Mouse (Mus musculus) adrenal gland, adult 18-20 months (tissue): Measurements from ENCODE around the gene Cabin1. TPM values are rescaled to one million over a fixed set of nuclear protein-coding genes. Genes with fewer than 3 reads are reported as not detected.

ENCODE experiments used
- DNase-seq, 2 experiments: peaks; one replicate each; pipeline ENCODE4 v3.0.0; 2021 to 2022; ENCODE audit warnings: low spot score in 2 of 2
- long read RNA-seq, 2 experiments: library from polyadenylated mRNA; stranded (forward); transcript quantifications; one replicate each; pipeline ENCODE4 v2.0.0; 2021
- total RNA-seq, 2 experiments: library from RNA; stranded (reverse); gene quantifications; 1 replicate in 1 of 2; 2 replicates in 1 of 2; pipeline ENCODE4 v1.2.3; 2021

Cabin1 gene
- 10 to 100 TPM; 25.8 to 32.3 TPM for total RNA-seq
- long read RNA-seq, experiment 1, partial matches to known transcripts = 2 of 4 reads
- long read RNA-seq, experiment 1, other reads (novel, unspliced or antisense) = 2 of 4 reads
- long read RNA-seq, experiment 2, partial matches to known transcripts = 3 of 4 reads
- long read RNA-seq, experiment 2, other reads (novel, unspliced or antisense) = 1 of 4 reads

DNA sequence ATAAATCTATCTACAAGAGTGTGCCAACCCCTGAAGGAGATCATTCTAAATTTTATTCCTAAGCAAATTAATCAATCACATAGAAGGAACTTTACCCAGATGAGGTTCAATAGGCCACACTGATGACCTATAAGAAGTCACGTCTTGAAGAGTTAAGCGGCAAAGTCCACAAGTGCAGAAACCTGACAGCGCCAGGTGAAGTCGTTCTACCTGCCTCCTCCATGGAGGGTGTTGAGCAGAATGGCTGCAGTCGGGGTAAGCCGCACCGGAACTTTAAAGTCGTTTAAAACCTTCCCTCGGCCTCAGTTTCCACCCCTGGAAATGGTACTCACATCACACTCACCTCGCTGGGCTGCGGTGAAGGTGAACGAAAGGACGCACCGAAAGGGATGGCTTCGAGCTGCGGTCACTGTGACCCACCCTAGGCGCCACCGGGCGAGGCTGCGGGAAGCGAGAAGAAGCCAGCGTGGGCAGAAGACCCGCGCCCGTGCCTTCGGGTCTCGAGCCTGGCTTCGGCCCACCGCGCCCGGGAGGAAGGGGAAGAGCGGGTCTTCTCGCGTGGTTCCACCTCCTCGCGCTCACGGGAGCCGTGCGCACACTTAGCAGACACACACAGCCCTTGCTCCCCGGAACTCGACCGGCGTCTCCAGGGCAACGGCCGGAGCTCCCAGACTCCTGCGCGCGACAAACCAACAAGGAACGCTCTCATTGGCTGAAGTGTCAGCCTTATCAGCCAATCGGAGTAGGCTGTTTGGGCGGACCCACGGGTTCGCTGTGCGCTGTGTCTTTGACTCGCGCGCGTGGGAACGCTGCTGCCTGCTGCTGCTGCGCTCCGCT, at the start of gene Cabin1:
Gene Cabin1, minus strand, starts transcription at position 660 of the 837 bp plus-strand sequence.
- peak; percentile 92 for DNase-seq

DNA sequence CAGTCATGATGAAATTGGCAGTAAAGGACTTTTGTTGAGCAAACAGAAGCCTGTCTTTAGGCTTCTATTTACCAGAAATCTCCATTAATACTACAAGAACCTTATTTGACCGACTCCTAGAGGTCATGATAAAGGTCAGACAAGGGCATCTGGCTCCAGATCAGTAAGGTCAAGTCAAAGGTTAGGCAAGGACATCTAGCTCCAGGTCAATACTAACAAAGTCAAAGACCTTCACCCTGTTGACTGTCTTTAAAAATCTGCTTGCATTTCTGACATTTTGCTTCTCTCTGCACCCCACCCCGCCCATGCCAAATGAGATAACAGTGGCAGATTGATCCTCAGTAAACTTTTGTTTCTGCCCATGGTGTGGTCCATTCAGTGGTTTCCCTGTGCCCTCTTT, 40.1 kb upstream of the Cabin1 start:
- no peak for DNase-seq

- DNase-seq = peak; percentile 51 to 57
Measured at GRCm38 (mm10) chr10:75798176-75798696, 34.1 kb upstream of the Cabin1 start, which contains the start of gene Gstt1. Gstt1 (minus strand) TSS chr10:75798584.

DNA sequence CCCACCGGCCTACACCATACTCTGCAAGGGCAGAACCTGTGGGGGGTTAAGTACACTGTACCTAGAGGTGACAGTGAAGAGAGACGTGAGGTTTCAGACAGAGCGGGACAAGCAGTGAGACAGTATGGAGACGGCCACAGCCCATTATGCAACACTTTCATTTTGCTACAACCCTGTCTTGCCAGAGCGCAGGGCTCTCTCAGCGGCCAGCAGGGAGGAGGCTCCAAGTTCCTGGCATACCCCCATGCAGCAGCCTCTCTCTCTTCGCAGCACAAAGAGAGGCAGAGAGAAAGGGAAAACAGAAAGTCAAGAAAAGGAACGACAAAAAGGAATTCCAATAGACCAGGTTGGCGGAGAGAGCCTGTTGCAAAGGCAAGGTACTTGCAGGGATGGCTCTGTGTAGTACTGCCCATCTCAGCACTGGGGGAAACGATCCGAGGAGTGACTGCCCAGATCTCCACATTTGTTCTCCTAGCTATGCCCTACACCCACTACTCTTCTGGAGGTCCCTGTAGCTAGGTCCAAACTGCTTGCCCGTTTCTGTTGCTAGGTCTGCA, 33.6 kb upstream of the Cabin1 start:
- DNase-seq = peak; percentile 41 to 48

GRCm38 (mm10) chr10:75796731-75797516, 32.8 kb upstream of the Cabin1 start:
- DNase-seq = no peak

- DNase-seq = no peak
Measured at GRCm38 (mm10) chr10:75794880-75795279, 30.7 kb upstream of the Cabin1 start.

DNA sequence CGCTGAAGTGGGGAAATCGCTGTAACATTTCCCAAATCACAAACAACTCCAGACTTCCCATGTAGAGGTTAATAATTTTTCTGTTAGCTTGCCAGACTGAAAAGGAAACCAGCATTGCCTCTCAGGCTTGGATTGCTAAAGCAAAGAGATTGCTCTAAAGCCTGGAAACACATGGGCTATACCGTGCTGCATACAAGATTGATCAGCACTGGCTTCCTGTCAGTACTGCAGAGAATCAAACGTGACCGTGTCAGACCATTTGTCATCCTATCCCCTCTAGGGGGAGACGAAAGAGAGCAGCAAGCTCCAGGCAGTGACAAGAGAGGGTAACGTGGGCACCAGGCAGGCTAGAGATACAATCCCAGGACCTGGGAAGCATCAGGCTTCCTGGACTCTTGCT, 26.6 kb upstream of the Cabin1 start:
- DNase-seq = no peak

GRCm38 (mm10) chr10:75789841-75790240, 25.7 kb upstream of the Cabin1 start:
- DNase-seq = no peak

DNA sequence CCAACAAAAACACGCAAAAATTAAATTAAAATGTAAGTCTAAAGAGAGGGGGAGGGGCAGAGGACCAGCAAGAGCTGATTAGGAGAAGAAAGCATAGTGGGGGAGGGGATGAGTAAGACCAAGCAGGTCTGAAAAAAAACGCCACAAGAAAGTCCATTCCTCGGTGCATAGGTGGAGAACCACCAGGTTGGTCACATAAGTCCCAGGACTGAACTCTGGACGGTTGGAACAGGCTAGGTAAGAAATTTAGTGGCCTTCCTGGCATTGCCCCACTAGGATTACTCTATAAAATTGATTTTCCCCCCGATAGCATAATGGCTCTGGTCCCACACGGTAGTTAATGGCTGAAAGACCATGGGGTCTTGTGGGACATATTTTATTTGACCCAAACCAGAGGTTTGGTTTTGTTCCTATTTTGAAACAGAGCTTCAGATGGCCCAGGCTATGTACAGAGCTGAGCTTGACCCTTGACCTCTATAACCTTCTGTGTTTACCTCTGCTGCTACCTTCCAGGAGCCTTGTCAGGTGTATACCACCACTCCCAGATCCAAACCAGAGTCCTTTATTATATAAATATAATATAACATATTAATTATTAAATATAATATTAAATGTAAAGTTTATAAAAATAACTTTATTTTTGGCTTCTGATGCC, 25.1 kb upstream of the Cabin1 start:
- DNase-seq = no peak

- DNase-seq = no peak
Measured at GRCm38 (mm10) chr10:75788277-75788676, 24.1 kb upstream of the Cabin1 start.

- DNase-seq = no peak
Measured at GRCm38 (mm10) chr10:75785442-75785841, 21.3 kb upstream of the Cabin1 start.

DNA sequence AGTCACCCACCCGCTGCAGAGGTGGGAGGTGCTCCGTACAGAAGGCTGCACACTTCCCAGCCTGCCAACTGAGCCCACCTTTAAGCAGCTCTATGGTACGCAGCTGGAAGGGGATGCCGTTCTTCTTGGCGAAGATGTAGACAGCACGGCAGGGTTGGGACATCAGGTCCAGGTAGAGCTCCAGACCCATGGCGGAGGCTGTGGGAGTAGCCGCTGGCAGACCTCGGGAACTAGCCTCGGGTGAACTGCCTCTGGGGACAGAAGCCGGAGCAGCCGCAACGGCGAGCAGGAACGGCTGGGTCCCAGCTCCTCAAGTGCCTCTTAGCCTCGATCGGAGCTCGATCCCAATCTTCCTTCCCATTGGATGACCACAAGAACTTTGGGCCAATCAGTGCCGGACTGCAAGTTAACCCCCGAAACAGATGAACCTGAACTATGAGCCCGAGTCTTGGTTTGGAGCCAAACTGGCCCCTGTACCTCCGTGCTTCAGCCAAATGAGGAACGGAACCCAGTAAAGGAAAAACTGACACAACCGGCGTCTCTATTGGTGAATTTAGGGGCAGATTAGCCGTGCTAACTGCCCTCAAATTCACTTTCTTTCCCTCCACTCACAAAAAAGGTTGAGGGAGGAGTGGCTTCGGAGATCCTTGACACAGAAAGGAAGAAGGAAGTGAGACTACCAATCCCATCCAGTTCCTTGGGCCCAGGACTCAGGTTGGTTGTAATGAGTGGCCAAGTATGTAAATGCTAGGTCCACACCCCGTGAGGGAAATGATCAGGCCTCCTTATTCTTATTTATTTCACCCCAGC, 16.8 kb upstream of the Cabin1 start, which contains the start of the genes Gm20441 and Gstt3:
Gene Gm20441, minus strand, starts transcription at position 186 of the 810 bp plus-strand sequence.
Gene Gstt3, minus strand, starts transcription at position 646 of the 810 bp plus-strand sequence.
- DNase-seq = peak; percentile 57

DNA sequence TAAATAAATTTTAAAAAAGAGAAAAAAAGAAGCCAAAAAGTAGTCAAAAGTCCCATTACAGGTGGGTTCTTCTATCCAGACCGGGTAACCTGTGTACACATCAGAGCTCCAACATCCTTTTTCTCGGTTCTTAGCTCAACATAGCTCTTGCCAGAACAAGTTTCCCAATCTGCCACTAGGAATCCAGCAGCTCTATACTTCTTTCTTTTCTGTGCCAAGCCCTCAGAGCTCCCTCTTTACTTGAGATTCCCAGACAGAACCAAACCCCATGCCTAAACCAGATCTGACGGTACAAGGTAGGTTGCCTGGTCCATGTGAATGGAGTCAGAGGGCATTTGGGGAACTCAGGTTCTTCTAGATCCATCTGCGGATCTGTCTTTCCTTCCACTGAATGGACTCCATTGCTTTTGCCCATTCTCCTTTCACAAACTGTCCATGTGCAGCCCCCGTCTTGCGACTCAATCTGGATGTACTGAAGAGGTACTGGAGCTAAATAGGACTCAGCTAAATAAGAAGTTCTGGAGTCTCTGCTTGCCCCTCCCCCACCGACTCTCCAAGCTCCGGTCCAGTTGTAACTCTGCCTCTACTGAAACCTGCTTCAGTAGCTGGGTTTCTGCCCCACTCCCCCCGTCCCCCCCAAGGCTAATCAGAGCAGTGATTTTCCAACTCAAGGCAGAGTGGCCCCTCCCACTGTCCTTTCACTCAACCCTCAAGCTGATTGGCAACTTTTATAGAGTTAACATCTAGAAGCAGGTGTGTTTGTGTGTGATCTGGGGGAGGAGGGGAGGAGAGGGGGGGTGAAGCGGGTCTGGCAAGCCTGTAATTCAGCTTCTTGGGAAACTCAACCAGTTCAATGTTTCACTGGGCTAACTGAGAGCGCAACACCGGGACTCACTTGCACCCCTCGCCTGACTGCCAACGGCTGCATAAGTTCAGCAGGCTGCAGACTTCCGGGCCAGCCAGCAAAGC, 15.3 kb upstream of the Cabin1 start:
- no peak for DNase-seq

DNA sequence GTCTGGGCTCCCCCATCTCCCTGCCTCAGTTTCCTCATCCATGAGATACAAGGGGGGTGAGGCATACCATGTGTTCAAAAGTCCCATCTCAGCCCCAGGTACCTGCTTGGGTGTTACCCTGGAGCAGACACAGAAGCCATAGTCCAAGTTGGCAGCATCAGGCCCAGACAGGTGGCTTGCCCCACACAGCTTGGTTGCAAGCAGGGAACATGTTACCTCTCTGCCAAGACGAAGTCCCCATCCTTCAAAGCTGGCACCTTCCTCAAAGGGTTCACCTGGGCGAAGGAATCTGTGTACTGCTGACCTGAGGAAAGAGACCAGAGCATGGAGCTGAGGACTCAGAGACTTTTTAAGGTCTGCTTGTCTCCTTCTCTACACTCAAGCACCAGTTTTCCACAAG, 13.7 kb upstream of the Cabin1 start:
- DNase-seq = no peak

DNA sequence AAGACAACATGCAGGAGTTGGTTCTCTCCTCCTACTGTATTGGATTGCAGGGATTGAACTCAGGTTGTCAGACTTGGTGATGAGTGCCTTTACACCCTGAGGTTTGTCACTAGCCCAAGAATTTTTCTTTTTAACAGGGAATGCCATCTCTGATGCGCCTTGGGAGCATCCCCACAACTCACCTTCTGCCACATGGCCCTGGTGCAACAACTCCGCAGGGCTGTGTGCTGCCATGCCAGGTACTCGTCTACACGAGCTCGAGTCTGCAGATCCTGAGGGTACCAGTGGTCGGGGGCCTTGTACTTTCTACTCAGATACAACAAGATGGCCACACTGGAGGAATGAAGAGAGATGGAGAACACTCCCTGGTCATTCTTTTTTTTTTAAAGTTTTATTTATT, 12.4 kb upstream of the Cabin1 start:
- DNase-seq = no peak

DNA sequence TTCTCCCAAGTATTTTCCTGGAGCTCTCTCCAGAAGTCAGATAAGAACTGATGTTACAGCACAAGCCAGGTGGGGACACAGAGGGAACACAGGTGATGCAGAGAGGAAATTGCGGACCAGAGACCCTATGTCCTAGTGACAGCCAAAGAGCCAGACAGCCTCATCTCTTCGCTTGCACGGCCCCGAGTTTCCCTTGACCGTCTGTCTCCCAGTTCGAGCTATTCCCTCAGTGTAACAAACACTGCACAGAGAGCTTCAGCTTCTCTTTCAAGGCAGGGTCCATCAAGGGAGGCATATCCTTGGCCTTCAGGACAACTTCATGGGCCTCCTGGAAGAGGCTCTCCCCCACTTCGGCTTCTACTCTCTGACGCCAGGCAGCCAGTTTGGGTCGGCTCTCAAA, 10.4 kb upstream of the Cabin1 start:
- no peak for DNase-seq

- no peak for DNase-seq
Measured at GRCm38 (mm10) chr10:75774102-75774501, 10.0 kb upstream of the Cabin1 start.
